Mouse (Mus musculus): Measurements from ENCODE around the gene Clasrp. TPM values are rescaled to one million over a fixed set of nuclear protein-coding genes. Genes with fewer than 3 reads are reported as not detected.
A peak's percentile ranks its signal among the peaks of the same experiment; 100 is the strongest.

The Clasrp gene
- polyA plus RNA-seq, 1 experiment from 2014 or later = 58.6 TPM

DNA sequence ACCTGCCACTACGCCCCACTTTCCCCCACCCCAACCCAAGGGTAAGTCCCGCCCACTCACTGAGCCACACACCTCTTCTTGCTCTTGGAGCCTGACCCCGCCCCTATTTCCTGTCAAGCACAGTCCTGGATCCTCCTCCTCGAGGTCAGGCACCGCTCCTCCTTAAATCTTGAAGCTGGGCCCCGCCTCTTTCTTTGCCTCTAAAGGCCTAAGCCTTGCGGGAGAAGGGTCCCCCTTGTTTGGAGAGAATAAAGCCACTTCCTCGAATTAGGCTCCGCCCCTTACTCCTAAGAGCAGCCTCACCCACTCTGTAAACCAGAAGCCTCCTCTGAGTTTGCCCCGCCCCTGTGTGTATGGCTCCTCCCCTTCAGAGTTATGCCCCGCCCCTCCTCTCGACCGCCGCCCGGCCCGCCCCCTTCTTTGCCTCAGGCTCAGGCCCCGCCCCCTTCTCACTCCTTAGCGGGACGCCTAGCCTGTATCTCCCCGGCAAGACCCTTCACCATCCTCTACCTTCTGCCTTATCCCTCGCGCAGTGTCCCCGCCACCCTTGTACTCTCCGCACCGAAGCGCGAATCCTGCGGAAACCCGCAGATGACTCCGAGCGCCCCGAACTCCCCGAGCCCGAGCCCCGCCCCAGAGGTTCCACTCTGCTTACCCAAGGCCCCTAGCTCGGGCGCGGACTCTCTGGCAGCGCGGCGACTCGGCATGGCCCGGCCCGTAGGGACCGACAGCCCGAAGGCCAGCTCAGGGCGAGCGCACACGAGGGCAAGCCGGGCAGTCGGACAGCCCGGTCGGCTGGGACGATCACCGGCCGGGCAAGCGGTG lies 24.5 kb upstream of the Clasrp start:
- Histone ChIP-seq H3K9ac (peak overlapping the region; percentile 41), H3K4me2 (peak overlapping the region; percentile 90), H3K27me3 (no peaks in the 10 kb centered on the region), H3K9me3 (replicated peaks) (no peaks in the 10 kb centered on the region), H3K4me3 (replicated peaks) (peak overlapping the region; percentile 69), H3K36me3 (peaks cover 21% of the 10 kb centered on the region), H3K27ac (peak overlapping the region; percentile 85), H3K4me1 (peaks cover 12% of the 10 kb centered on the region; the same call in 1 of the 2 replicates)
- peak; percentile 94 for ATAC-seq (replicated peaks; ENCODE audit: low FRiP score)
- 2% methylated on average over 57 of the region's 57 CpGs for WGBS

DNA sequence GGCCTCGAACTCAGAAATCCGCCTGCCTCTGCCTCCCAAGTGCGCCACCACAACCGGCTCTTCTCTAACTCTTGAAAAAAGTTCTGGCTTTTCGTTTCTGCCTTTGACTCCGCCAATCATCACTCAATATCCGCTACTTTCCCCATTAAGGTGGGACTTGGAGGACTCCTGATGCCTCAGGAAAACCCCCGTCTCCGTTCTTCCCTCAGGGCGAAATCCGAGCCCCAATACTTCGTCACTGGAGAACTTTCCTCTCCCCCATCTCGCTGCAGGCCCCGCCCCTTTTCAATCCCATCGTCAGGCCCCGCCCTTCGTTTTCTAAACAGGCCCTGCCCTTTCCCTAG lies 23.9 kb upstream of the Clasrp start:
- peaks cover 15% of the 10 kb centered on the region for H3K36me3 ChIP-seq
- no peaks in the 10 kb centered on the region for H3K9me3 ChIP-seq (replicated peaks)
- no peak; the same call in 1 of the 2 replicates for ATAC-seq (replicated peaks; ENCODE audit: low FRiP score)
- peak overlapping the region; percentile 69 for H3K4me3 ChIP-seq (replicated peaks)
- WGBS = 14% methylated on average over 17 of the region's 17 CpGs
- no peaks in the 10 kb centered on the region for H3K27me3 ChIP-seq
- peak overlapping the region; percentile 90 for H3K4me2 ChIP-seq
- H3K27ac ChIP-seq = peak overlapping the region; percentile 85
- H3K9ac ChIP-seq = no peak overlapping the region
- H3K4me1 ChIP-seq = peaks cover 12% of the 10 kb centered on the region; the same call in 1 of the 2 replicates

DNA sequence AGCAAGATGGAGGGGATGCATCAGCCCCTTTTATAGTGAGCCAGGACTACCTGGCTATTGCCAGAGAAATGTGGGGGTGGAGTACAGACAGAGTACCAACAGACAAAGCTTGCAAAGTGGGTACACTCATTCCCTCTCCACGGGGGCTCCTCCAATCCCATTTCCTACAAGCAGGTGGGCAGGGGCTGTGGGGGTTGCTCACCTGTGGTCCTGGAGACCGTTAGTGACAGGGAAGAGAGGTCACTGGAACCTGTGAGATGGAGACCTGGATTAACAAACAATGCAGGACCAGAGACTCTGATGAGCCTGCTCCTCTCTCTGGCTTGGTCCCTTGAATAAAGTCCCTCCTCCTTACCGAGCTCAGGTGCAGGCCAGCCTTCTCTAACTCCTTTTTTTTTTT lies 23.4 kb upstream of the Clasrp start:
- Histone ChIP-seq H3K4me2 (peak overlapping the region; percentile 90), H3K27me3 (no peaks in the 10 kb centered on the region), H3K36me3 (peaks cover 11% of the 10 kb centered on the region), H3K4me3 (replicated peaks) (peak overlapping the region; percentile 69), H3K27ac (peak overlapping the region; percentile 85), H3K9me3 (replicated peaks) (no peaks in the 10 kb centered on the region), H3K4me1 (peaks cover 12% of the 10 kb centered on the region; the same call in 1 of the 2 replicates), H3K9ac (no peak overlapping the region)
- WGBS = 67% methylated on average over 3 of the region's 3 CpGs
- ATAC-seq (replicated peaks; ENCODE audit: low FRiP score) = no peak

DNA sequence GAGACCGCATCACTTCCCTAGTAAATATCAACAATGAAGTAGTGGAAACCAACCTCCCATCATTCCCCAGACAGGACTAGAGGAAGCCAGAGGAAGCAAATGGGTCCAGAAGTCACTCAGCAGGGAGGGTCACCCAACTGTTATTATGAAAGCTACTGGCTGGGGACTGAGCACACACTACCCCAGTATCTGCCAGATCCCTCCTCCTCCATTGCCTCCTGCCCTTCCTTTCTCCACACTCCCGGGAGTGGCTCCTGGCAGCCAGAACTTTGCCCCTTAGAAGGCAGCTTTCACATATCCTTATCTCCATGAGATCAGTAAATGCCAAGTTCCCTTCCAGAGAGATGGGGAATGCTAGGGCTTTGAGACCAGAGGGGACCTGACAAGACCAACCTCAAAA lies 19.1 kb upstream of the Clasrp start:
- H3K36me3 ChIP-seq = no peaks in the 10 kb centered on the region
- H3K4me3 ChIP-seq (replicated peaks) = no peak overlapping the region
- no peak overlapping the region for H3K4me2 ChIP-seq
- H3K4me1 ChIP-seq = peaks cover 19% of the 10 kb centered on the region
- no peaks in the 10 kb centered on the region for H3K9me3 ChIP-seq (replicated peaks)
- no peak overlapping the region for H3K9ac ChIP-seq
- ATAC-seq (replicated peaks; ENCODE audit: low FRiP score) = no peak
- H3K27me3 ChIP-seq = no peaks in the 10 kb centered on the region
- WGBS = 80% methylated on average over 2 of the region's 2 CpGs
- no peak overlapping the region for H3K27ac ChIP-seq

DNA sequence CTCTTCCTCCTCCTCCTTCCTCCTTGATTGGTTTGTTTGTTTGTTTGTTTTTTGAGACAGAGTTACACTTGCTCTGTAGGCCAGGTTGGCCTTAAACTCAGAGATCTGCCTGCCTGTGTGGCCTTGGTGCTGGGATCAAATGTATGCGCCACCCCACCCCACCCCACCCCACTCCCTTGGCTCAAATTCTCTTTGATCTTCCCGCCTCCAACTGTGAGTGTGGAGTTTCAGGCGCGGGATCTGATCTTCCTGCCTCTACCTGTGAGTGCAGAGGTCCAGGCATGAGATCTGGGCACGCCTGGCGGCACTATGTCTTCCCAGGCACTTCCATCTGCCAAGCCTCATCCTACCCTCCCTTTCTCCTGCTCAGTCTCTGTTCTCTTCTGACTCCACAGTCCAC lies 18.0 kb upstream of the Clasrp start:
- Histone ChIP-seq H3K9me3 (replicated peaks) (no peaks in the 10 kb centered on the region), H3K27ac (no peak overlapping the region), H3K9ac (no peak overlapping the region), H3K4me2 (no peak overlapping the region), H3K36me3 (no peaks in the 10 kb centered on the region), H3K27me3 (no peaks in the 10 kb centered on the region), H3K4me3 (replicated peaks) (no peak overlapping the region), H3K4me1 (peaks cover 13% of the 10 kb centered on the region)
- no peak for ATAC-seq (replicated peaks; ENCODE audit: low FRiP score)
- 34% methylated on average over 6 of the region's 6 CpGs for WGBS

DNA sequence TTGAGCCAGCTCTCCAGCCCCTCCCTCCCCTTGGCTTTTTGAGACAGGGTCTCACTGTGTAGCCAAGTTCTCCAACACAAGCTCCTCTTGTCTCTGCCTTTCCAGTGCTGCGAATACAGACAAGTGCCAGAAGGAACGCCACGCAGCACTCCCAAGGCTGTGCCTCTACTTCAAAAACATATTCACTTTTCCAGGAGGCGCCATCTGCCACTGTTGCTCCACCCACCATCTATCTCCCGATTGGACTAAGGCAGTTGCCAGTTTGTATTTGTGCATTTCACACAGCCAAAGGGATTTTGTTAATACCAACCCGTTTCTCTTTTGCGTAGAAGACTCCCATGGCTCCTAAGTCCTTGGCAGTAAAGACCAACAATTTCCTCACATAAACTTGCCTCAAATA lies 16.5 kb upstream of the Clasrp start:
- WGBS = 95% methylated on average over 7 of the region's 7 CpGs
- H3K27ac ChIP-seq = no peak overlapping the region
- H3K9ac ChIP-seq = no peak overlapping the region
- no peaks in the 10 kb centered on the region for H3K36me3 ChIP-seq
- no peak overlapping the region for H3K4me3 ChIP-seq (replicated peaks)
- no peaks in the 10 kb centered on the region for H3K27me3 ChIP-seq
- no peak for ATAC-seq (replicated peaks; ENCODE audit: low FRiP score)
- peaks cover 13% of the 10 kb centered on the region for H3K4me1 ChIP-seq
- H3K9me3 ChIP-seq (replicated peaks) = no peaks in the 10 kb centered on the region
- no peak overlapping the region for H3K4me2 ChIP-seq

DNA sequence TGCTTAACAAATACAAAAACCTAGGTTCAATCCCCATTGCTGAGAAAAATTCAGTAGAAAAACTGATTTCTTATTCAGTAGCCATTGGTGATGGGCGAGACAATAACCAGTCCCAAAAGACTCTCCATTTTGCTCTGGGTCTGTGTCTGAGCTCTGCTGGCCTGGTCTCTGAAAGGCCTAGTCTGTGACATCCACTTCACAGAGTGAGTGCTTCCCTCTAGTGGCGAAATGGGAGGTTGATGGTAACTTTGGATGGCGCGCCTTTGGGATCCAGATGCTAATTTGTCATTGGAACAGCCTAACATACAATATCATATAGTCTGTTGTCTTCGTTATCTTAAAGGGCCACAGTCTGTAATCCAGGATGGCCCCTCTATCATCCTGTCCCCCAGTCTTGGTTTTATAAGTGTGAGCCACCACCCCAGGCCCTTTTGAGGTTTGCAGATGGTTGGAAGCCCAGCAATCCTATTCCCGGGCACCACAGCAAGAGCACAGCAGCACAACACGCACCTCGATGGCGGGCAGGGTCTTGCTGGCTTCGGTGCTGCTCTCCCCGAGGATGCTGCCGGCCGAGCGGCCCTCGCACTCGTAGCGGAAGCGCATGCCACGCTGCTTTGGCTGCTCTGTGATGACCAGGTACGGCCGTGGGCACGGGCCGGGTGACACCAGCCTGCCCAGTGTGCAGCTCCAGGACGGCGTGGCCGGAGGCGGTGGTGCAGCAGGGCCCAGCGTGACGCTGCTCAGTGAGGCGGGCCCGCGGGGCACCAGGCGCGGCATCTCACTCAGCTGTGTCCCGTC lies 14.9 kb upstream of the Clasrp start:
- Histone ChIP-seq H3K4me3 (replicated peaks) (peak overlapping the region; percentile 45), H3K27ac (peak overlapping the region; percentile 63)

DNA sequence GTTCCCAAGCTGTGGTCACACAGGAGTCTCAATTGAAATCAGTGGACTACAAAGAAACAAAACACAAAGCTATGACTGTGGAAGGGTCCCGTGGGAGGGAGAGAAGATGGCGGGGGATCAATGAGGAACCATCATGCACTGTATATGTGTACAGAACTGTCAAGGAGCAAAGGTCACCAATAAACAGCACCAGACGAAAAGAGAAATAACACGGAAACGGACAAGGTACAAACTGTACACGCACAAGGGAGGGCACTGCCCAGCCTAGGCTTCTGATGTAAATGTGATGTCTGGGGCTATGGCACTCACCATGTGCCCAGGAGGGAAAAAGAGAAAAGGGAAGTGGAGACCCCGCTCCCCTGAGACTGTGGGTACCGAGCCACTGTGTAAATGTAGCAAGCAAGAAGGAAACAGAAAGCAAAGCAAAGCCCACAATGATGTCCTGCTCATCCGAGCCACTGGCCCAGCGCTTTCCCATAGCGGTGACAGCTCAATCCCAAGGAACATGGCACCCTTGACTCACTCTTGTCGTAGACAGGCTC lies 10.8 kb upstream of the Clasrp start:
- 88% methylated on average over 12 of the region's 12 CpGs for WGBS
- H3K9ac ChIP-seq = no peak overlapping the region
- H3K4me2 ChIP-seq = no peak overlapping the region
- no peaks in the 10 kb centered on the region for H3K27me3 ChIP-seq
- H3K9me3 ChIP-seq (replicated peaks) = no peaks in the 10 kb centered on the region
- no peak overlapping the region for H3K4me3 ChIP-seq (replicated peaks)
- H3K4me1 ChIP-seq = peaks cover 9% of the 10 kb centered on the region
- peaks cover 25% of the 10 kb centered on the region for H3K36me3 ChIP-seq
- no peak for ATAC-seq (replicated peaks; ENCODE audit: low FRiP score)
- H3K27ac ChIP-seq = no peak overlapping the region

More for the DNA sequence above, 14.9 kb upstream of the Clasrp start:
- 6% methylated on average over 35 of the region's 35 CpGs for WGBS
- Histone ChIP-seq H3K36me3 (peaks cover 7% of the 10 kb centered on the region; the same call in 1 of the 2 replicates), H3K4me2 (peak overlapping the region; percentile 84), H3K9ac (peak overlapping the region; percentile 31), H3K4me1 (peaks cover 13% of the 10 kb centered on the region), H3K9me3 (replicated peaks) (no peaks in the 10 kb centered on the region), H3K27me3 (no peaks in the 10 kb centered on the region)
- ATAC-seq (replicated peaks; ENCODE audit: low FRiP score) = peak; percentile 88

DNA sequence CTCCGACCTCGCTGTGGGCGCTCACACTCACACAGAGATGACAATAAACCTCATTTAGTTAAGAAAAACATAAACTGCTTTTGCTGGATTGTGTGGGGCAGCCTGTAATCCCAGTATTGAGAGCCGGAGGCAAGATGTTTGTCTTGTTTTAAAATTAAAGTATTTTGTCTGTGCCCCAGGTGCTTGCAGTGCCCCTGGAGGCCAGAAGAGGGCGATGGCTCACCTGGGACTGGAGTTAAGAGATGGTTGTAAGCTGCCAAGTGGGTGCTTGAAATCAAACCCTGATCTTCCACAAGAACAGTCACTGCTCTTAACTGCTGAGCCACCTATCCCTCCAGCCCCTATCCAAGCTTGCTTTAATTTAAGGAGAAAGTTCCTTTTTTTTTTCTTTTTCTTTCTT lies 6.7 kb upstream of the Clasrp start:
- no peaks in the 10 kb centered on the region for H3K9me3 ChIP-seq (replicated peaks)
- H3K4me1 ChIP-seq = no peaks in the 10 kb centered on the region
- H3K9ac ChIP-seq = no peak overlapping the region
- no peaks in the 10 kb centered on the region for H3K27me3 ChIP-seq
- no peak overlapping the region for H3K4me3 ChIP-seq (replicated peaks)
- ATAC-seq (replicated peaks; ENCODE audit: low FRiP score) = no peak
- peaks cover 28% of the 10 kb centered on the region for H3K36me3 ChIP-seq
- no peak overlapping the region for H3K27ac ChIP-seq
- 80% methylated on average over 5 of the region's 5 CpGs for WGBS
- no peak overlapping the region for H3K4me2 ChIP-seq

DNA sequence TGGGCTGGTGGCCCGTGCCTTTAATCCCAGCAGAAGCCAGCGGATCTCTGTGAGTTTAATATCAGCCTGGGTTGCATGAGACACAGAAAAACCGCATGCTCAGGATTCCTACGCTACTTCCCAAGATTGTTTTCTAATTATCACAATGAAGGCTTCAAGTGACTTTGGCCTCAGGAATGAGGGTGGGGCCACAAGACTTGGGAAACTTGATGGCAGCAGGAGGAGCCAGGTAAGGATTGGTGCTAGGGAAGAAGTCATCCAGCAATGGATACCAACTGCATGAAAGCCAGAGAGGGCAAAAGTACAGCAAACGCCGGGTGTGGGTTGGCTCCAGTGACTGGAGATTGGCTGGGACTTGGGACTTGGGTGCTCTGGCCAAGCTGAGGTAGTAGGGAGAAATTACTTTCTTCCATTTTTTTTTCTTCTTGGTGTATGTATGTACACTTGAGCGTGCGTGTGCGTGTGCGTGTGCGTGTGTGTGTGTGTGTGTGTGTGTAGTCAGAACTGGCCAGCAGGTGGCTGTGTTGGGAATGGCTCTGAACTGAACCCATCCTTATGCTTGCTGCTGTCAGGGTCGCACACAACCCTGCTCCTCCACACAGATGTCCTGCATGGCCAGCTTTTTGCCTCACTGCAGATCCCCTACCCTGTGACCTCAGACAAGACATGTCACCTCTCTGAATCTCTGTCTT lies 5.5 kb upstream of the Clasrp start:
- Histone ChIP-seq H3K27ac (no peak overlapping the region), H3K4me2 (no peak overlapping the region), H3K27me3 (no peaks in the 10 kb centered on the region), H3K36me3 (peaks cover 27% of the 10 kb centered on the region), H3K9ac (no peak overlapping the region), H3K4me1 (no peaks in the 10 kb centered on the region), H3K4me3 (replicated peaks) (no peak overlapping the region), H3K9me3 (replicated peaks) (no peaks in the 10 kb centered on the region)
- 92% methylated on average over 12 of the region's 12 CpGs for WGBS
- ATAC-seq (replicated peaks; ENCODE audit: low FRiP score) = no peak

DNA sequence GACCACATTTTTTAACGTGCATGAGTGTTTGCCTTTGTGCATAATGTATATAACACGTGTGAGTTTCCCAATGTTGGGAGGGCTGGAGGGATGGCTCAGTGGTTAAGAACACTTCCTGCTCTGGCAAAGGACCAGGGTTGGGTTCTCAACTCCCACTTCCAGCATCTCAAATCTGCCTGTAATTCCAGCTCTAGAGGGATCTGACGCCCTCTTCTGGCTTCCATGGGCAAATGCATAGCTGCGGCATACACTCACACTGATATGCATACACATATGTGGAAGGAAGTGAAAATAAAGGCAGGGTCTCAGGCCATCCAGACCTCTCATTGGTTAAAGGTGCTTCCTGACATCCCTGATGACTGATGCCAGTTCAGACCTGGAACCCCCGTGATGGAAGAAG lies 3.0 kb upstream of the Clasrp start:
- Histone ChIP-seq H3K4me2 (no peak overlapping the region), H3K27ac (no peak overlapping the region), H3K9me3 (replicated peaks) (no peaks in the 10 kb centered on the region), H3K27me3 (no peaks in the 10 kb centered on the region), H3K4me3 (replicated peaks) (no peak overlapping the region), H3K4me1 (peaks cover 16% of the 10 kb centered on the region), H3K36me3 (peaks cover 24% of the 10 kb centered on the region), H3K9ac (no peak overlapping the region)
- no peak for ATAC-seq (replicated peaks; ENCODE audit: low FRiP score)
- WGBS = 82% methylated on average over 5 of the region's 5 CpGs

Data from kidney, embryonic 15.5 days (tissue).